Mouse (Mus musculus): ENCODE measurements around the gene Pcbp3. TPM values are rescaled to one million over a fixed set of nuclear protein-coding genes. Genes with fewer than 3 reads are reported as not detected.

Gene Pcbp3
- total RNA-seq, 1 experiment from 2014 or later, result 31.6 TPM

DNA sequence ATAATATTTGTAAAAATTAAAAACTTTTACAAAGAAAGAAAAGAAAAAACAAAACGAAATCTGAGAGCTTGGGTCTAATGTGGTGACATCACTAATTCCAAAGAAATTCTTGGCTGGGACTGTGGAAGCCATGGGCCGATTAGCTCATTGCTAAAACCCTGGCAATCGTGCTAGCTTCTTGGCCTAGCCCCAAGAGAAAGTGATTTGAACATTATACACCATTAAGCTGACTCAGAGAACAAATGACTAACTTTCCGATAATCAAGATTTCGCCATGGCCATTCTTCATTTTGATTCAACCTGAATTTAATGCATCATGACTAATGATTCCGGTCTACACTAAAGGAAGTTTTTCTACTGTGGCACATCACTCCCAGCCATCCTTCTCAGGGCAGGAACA, 30.6 kb downstream of the Pcbp3 start:
- DNase-seq, result peak; percentile 76

DNA sequence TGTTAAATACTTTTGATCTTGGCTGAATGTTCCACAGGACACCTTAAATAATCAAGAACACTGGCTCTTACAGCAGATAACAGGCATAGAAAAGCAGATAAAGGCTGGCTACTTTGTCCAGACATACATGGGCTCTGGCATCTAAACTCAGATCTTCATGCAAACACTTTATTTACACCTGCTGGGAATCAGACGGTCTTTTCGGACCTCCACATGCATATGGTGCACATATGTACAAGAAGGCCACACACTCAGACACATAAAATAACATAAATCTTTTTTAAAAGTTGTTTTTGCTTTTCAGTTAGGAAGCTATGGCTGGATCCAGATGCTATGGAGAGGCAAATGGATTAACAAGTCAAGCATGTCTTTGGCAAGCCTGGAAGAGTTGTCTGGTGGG, 37.2 kb downstream of the Pcbp3 start:
- DNase-seq, result no peak

DNA sequence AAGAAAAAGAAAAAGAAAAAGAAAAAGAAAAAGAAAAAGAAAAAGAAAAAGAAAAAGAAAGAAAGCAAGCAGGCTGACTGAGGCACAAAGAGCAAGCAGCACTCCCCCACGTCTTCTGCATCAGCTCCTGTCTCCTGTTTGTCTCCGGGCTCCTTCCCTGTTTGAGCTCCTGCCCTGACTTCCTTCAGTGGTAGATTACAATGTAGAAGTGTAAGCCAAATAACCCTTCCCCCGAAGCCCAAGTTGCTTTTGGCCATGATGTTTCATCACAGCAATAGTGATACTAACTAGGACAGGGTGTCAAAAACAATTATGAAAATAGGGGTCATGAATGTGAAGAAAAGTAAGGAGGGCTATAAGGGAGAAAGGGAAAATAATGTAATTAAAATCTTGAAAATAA, 43.6 kb downstream of the Pcbp3 start:
- no peak for DNase-seq

DNA sequence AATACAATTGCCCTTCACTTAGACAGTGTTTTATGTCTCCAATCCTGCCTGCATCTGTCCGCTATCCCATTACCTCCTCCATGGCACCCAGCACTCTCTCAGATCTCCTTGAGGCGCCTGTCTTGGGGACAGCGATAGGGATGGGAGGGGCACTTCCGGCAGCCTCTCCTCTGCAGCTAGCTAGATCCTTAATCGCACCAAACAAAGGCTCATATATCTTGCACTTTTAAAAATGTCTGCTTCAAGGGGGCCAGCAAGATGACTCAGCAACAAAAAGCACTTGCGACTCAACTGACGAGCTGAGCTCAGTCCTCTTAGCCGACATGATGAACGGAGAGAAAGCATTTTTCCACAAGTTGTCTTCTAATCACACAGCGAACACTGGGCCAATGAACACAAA, 55.3 kb downstream of the Pcbp3 start:
- DNase-seq, result no peak

DNA sequence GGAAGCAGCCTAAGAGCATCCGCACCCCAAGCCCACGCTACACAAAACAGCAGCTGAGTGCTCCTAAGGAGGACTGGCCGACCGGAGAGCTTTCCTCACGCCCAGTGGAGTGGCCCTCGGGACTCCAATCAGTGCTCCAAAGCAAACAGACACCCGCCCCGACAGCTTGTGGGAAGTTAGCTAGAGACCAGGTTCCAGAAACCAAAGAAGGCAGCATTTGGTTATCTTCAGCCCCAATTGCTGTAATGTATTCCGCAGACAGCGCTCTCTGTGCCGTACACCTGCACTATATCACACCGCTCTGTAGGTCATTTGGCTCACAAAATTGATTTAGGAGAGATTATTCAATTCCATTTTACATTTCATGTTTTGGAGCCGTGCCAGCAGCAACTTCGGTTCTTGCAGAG, 55.7 kb downstream of the Pcbp3 start:
- DNase-seq, result no peak

DNA sequence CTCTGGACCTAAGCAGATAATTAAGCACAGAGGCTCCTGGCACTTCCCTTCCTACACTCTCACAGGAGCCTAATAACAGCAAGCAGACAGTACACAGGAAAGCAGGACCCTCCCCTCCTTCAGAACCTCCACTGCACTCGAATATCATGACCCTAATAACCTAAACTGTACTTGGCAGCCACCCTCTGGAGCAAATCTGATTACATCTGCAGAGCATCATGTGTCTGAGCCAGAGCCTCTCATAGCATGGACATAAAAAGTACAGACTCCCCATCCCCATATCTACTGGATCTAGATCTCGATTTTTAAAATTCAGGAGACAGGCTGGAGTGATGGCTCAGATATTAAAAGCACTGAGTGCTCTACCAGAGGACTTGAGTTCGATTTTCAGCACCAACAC, 58.0 kb downstream of the Pcbp3 start:
- DNase-seq, result no peak

DNA sequence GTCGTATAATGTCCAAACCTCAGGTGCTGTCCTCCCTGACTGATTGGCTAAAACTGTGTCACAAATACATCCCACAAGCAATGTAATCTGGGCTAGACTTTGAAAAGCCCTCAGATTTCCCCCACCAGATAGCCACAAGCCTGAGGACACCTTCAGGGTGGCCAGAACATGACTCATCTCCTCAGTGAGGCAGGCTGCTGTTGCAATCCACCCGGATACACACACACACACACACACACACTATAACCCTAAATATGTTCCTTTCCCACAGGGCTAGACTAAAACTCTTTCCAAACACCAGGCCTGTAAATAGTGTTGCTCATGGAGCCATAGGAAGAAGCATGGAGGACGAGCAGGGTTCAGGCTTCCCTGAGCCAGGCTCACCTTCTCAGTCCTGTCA, 58.6 kb downstream of the Pcbp3 start:
- no peak for DNase-seq

DNA sequence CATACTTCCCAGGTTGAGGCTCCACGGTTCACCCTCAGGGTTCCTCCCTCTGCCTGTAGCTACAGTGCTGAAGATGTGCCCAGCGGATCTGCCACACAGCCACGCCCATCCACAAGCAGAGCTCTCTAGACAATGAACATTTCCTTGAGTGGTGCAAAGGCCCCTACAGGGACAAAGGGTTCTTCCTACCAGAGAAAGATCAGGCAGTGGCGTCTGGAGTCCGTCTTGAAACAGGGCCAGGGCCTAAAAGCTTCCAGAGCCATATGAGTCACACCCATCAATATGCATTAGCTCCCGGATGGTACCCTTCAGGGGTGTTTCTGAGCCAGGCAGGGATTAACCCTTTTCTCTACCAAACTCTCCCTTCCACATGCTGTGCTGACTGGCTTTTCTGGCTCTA, 59.1 kb downstream of the Pcbp3 start:
- peak; percentile 50 for DNase-seq

DNA sequence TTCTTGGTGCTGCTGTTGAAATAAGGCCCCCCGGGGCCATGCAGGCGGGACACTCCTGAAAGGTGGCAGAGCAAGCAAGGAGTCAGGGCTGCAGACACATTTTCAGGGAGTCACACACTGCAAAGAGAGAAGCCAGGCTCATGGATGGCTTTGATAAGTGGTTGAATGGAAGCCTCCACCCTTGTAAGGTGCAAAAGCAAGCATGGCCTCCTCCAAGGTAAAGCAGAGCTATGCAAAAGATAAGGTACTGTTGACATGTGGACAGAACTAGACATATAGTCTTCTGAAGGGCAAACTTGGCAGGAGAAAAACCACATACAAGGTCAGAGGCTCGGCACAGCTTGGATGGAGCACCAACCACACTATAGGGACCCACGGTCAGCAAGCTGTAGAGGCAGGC, 63.3 kb downstream of the Pcbp3 start:
- DNase-seq, result no peak

DNA sequence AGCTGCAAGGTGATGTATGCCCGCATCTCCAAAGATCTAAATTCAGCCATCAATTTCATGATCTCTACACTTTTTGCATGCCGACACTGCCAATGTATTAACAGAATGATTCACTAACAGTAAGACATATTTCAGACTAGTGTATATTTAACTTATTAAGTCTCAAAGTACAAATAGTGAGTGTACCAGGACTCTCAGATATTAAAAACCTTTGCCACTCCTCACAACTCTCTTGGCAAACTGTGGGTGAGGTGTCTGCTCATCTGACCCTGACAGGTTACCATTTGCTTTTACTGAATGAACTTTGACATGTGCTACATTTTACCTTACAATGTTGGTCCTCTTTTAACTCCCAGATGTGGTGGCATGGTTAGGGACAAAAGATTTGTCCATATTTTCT, 70.2 kb downstream of the Pcbp3 start:
- DNase-seq, result no peak

DNA sequence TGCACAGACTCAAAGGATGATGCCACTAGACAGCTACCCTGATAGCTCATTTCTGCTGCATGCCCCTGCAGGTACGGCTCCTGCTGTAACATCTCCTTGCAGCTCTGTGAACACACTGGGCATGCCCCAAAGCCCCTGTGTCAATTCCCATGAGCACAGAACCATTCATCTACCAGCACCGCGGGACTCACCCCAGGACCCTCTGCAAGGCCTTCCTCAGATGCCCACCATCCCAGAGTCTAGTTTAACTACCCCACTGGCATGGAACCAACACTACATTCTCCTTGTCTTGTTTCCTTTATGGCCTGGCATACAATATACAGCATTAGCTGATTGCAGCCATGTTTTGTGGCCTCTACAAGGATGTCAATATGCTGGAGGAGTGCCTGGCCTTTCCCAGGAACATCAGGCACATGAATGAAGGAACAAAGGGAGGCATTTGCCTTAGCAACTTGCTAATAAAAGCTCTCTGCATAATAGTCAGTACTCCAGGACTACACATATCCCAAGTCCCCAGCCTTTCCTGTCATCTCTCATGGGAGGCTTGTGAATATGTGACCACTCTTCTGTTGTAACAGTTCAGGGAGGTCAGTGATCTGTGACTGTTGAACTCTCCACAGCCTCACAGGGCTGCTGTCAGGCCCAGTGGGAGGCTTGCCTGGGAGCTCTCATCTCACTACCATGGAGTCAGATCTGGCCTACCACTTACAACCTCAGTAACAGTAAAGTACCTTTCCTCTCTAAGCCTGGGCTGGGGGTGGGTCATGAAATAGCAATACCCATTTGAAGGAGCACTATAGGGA, 78.0 kb downstream of the Pcbp3 start:
- no peak for DNase-seq

DNA sequence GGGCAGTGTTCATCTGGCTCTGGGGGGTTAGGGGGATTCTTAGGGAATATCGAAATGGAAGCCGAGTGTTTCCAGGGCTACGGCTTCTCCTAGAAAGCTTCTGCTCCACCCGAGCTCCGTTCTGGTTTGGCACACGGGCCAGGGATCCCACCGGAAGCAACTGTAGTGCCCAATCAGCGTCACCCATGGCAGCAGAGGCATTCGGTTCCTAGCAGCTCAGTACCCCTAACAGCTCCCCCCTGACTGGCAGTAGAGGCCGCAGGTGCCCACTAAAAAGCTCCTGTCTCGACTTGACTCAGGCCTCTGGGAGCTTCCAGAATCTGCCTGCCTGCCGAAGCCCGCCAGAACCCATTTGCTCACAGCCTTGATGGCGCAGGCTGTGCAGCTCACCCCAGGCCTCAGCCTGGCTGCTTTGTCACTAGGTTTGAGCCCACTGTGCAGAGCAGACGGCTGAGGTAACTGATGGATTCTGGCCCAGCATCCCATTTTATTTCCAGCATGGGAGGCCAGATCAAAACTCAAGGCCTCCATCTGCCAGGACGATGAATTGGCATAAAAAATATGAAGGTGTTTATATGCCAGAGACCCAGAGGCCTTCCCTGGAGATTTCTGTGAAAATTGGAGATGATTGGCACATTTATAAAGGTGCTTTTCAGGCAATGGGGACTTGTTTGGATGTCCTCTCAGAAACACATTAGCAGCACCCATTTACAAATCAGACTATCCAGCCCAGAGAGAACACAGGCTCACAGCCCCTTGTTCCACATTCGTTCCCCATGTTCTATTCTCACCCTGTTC, 78.8 kb downstream of the Pcbp3 start:
- DNase-seq, result no peak

DNA sequence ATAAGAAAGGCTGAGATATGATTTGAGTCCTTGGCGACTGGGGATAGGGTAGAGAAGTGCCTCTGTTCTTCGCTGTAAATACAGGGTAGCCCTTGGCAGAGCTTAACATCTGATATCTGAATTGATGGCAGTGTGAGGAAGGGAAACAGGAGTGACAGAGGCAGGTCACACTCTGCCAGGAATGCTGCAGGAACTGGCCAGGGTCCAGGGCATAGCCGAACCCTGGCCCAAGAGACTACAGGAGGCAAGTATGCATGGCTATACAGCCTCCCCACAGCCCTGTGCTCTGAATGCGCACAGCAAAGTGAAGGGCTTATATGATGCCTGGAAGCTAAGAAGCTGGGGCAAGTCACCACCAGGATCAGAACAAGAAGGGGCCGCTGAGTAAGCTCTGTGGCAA, 79.8 kb downstream of the Pcbp3 start:
- DNase-seq, result no peak

DNA sequence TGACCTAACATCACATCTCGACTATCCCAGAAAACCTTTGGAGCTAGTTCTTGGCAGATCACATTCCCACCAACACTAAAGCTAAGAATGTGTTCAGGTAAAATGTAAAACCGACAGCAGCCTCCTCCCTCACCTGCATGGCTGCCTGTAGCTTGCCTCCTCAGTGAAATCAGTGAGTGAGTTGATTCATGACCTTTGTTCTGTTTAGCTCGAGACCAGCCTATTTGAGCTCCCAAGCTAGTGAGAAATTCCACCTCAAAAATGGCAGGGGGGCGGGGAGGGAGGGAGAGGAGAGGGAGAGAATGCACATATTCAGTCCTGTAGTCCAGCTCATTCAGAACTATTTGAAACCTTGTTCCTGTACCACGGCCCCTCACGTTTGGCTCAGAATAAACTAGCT, 86.4 kb downstream of the Pcbp3 start:
- DNase-seq, result no peak

DNA sequence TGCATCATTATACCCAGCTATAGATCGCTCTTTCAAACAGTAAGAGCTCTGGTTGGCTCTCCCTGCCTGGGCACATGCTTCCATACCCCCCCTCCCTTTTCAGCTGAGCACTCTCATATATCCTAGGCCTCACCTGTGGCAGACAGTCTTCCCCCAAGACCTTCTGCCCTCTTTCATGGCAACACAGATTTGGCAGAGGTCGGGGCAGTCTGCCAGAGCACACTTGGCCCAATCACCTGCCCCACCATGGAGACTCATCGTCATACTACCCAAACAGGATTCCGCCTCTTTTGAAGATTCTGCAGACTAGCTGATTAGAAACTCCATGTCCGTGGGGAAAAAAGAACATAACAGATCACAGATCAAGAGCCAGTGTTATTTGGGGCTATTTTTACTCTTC, 86.8 kb downstream of the Pcbp3 start:
- no peak for DNase-seq

DNA sequence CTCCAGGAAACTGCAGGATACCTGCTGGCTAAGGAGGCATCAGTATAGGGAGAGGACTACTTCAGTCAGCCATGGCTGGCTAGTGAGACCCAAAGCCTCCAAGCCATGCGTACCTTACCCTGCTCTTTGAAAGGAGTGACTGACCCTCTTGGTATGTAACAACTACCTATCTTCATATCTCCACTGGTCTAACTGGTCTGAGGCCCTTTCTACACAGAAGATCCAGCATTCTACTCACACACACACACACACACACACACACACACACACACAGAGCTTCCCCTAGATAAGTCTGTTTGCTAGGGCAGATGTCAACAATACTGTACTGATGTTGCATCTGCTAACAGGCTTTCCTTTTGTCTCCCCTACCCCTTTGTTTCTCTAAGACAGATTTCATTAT, 87.3 kb downstream of the Pcbp3 start:
- no peak for DNase-seq

DNA sequence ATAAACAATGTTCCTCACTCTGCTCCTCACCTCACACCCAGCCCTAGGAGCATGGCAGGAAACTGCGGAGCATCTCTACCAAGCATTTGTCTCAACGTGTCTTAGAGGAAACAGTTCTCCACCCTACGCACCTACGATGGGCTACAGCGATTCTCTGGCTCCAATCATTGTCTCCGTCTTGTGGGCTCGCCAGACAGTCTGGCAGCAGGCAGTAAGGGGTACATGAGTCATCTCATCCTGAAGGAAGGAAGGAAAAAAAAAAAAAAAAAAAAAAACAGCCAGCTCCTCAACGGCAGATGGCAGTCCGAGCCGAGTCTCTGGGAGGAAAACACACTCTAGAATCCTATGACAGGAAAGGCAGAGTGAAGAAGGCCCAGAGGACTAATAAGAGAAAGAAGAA, 87.7 kb downstream of the Pcbp3 start:
- peak; percentile 18 for DNase-seq

DNA sequence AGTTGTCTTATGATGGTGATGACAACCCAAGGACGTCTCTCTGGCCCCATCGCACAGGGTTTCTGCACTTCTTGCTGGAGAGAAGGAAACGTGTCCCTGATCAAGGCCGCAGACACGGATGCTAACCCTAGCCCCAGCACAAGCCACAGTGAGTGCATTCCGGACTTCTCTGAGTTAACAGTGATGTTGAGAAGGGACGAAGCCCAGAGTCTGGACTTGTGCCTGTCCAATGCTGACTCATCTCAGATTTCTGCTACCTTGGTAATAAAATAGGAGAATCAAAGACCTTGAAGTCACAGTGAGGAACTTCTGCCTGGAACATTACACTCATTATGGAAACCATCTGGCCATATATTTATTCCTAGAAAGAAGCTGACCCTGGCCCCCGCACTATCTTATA, 89.0 kb downstream of the Pcbp3 start:
- DNase-seq, result peak; percentile 21

DNA sequence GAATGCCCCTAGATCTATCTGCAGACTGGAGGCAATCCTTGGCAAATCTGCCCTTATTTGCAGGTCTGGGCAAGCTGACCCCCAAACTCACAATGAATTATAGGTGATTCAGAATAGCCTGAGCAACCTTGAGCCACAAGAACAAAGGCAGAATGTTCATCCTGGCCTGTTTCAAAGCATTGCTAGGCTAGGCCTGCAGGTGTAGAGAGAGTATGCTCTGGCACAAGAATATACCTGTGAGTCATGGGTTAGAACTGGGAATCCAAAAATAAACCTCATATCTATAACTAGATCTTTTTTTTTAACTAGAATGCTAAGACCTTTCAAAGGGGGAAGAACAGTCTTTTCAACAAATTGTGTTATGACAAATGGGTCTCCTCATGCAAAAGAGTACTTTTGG, 95.8 kb downstream of the Pcbp3 start:
- DNase-seq, result no peak

DNA sequence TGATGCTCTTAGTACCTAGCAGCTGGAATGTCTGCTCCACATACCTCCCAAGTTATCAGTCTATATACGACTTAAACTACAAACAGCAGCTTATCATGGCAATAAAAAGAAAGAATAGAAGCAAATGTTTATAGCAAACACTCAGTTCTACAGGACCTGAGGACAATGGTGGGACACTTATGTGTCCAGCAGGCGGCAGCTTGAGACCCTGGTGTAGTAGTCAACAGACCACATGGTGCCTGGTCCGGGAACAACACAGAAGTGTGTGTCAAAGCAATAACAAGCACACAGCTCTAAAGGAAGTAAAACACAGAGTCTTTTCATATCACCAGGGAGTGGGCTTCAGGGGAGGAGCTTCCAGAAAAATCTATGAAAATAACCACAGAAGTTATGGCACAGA, 100.7 kb downstream of the Pcbp3 start:
- DNase-seq, result no peak

DNA sequence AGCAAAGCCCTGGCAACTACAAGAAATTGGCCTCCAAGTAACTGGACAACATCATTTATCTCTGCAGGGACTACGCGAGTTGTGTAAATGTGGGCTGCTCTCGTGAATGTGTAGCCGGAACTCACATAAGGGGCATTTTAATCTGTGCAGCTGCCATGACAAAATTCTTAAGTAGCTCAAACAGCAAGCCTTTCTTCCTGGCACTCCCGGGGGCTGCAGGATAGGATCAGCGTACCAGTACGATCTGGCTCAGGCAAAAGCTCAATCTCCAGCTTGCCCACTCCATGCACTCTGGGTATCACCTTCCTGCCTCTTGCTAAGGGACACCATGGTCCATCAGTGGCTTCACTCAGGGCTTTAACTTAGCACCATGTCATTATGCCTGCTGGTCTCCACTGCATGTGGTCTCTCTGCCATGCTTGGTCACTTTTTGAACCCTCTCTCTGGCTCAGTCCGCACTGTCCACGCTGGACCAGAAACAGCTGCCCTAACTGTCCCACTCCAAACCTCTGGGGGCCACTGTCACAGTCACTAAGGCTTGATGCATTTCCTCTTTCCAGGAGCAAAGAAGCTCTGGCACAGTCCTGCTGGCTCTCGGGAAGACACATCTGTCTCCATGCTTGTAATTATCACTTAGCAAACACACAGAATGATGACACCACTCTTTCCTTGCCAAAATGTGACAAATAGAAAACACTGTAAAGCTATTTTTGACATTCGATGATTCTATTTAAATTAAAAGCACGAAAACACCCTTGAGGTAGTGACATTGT, 102.1 kb downstream of the Pcbp3 start:
- DNase-seq, result no peak

DNA sequence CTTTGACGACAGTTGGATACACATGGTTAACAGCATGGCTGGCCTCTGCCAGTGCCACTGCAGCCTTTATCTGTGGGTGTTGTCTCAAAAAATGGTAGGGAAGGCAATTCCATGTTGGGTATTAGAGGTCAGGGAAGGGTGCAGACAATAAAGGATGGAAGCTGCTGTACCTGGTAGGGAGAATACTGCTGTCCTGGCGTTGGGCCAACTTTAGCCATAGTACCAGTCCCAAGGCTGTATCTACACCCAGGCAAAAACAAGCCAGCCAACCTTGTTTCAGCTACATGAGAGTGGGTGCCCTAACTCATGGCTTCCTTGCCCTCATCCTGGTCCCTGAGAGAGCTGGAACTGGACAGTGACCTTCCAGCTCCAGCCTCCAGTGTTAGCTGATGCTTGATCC, 103.8 kb downstream of the Pcbp3 start:
- no peak for DNase-seq

DNA sequence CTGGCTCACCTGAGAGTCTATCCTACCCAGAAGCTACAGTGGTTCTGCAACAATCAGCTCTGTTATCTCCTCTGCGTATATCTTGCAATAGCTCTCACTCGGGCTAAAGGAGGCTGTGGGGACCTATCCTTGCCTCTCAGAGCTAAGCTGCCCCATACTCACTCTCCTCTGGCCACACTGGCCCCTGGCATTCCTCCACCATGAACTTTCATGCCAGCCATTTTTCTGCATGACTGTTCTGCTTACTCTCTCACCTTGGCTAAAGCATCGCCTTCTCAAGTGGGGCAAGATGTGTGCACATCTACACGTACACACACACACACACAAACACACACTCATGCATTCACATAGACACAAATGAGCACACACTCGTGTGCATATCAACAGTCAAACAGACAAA, 115.2 kb downstream of the Pcbp3 start:
- no peak for DNase-seq
